Mouse (Mus musculus) heart, embryonic 13.5 days (tissue): Measurements from ENCODE around the gene Pdap1. TPM values are rescaled to one million over a fixed set of nuclear protein-coding genes. Genes with fewer than 3 reads are reported as not detected.

Source experiments
- ATAC-seq: fragments of 200-750 bp; cut with Nextera tagmentation; 2 replicates; pipeline ENCODE4 v1.8.0; 2017; ENCODE audit warnings: moderate TSS enrichment; ENCODE audit not compliant: insufficient number of reproducible peaks, low FRiP score, low TSS enrichment; ENCODE audit errors: extremely low read depth
- H3K27ac ChIP-seq: fragments of 300-500 bp; sonication (generic); replicated peaks from 2 replicates; pipeline ENCODE4 v1.5.1; 2015; ENCODE audit warnings: moderate library complexity, mild to moderate bottlenecking, inconsistent platforms
- H3K27me3 ChIP-seq: fragments of 300-500 bp; sonication (generic); replicated peaks from 2 replicates; pipeline ENCODE4 v1.6.1; 2015; ENCODE audit warnings: mild to moderate bottlenecking, inconsistent platforms
- H3K36me3 ChIP-seq: fragments of 300-500 bp; sonication (generic); 2 replicates; pipeline ENCODE4 v1.6.1; 2015; ENCODE audit warnings: mild to moderate bottlenecking, inconsistent platforms
- H3K4me1 ChIP-seq: fragments of 300-500 bp; sonication (generic); 2 replicates; pipeline ENCODE4 v1.6.1; 2015; ENCODE audit warnings: inconsistent platforms
- H3K4me2 ChIP-seq: fragments of 300-500 bp; sonication (generic); 2 replicates; pipeline ENCODE4 v1.6.1; 2015; ENCODE audit warnings: inconsistent platforms, mild to moderate bottlenecking, moderate library complexity
- H3K4me3 ChIP-seq: fragments of 300-500 bp; sonication (generic); 2 replicates; pipeline ENCODE4 v1.5.1; 2015; ENCODE audit warnings: moderate library complexity, mild to moderate bottlenecking, inconsistent platforms
- H3K9ac ChIP-seq: fragments of 300-500 bp; sonication (generic); 2 replicates; pipeline ENCODE4 v1.6.1; 2015; ENCODE audit warnings: inconsistent platforms, mild to moderate bottlenecking, moderate library complexity
- H3K9me3 ChIP-seq: fragments of 300-500 bp; sonication (generic); 2 replicates; pipeline ENCODE4 v1.6.1; 2016; ENCODE audit warnings: inconsistent platforms
- WGBS: fragments of 180-500 bp; shearing (Covaris S2); methylation state at CpG from one replicate; pipeline ENCODE4 v1.1.7; 2015; ENCODE audit warnings: mixed read lengths; 5-methylcytosine and 5-hydroxymethylcytosine counted together
- polyA plus RNA-seq: library from polyadenylated mRNA; unstranded; fragments of >200 nt; fragmentation: Nextera tagmentation; extraction: Ambion mirVana; gene quantifications from 2 replicates; pipeline ENCODE4 v1.2.1, GENCODE M21; 2015

Pdap1 gene
- polyA plus RNA-seq, 1 experiment from 2014 or later = 62.6 TPM

DNA sequence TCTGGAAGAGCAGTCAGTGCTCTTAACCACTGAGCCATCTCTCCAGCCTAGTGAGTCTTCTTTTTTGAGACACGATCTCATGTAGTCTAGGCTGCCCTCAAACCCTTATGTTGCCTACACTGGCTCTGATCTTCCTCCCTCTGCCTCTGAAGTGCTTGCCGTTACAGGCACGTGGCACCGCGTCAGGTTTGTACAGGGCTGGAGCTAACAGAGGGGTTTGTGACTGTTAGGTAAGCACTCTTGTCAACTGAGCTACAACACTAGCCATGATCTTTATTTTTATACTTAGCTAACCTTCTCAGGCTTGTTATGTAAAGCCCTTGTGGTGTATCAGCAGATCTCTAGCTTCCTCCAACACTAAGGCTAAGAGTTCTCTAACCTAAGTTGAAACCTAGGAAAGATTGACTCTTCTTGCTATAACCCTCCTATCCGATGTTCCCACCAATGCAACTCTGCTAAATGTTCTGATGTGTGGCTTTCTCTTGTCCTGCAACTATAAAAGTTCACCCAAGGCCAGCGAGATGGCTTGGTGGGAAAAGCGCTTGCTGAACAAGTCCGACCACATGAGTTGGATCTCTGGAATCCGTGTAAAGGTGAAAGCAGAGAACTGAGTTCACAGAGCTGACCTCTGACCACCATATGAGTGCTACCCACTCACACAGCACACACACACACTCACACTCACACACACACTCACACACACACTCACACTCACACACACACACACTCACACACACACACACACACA lies 58.0 kb downstream of the Pdap1 start:
- H3K4me2 ChIP-seq = no peak overlapping the region
- H3K9ac ChIP-seq = no peak overlapping the region
- H3K9me3 ChIP-seq = no peaks in the 10 kb centered on the region
- H3K36me3 ChIP-seq = peaks cover 8% of the 10 kb centered on the region; the same call in 1 of the 2 replicates
- peaks cover 10% of the 10 kb centered on the region for H3K4me1 ChIP-seq
- ATAC-seq = no peak
- no peak overlapping the region for H3K4me3 ChIP-seq
- 83% methylated on average over 10 of the region's 10 CpGs for WGBS
- H3K27ac ChIP-seq = no peak overlapping the region
- no peaks in the 10 kb centered on the region for H3K27me3 ChIP-seq

Other genes with a start within 250 kb of the Pdap1 start
- 12.1 and 12.4 TPM in 2 replicates for gene Smurf1, start 174.4 kb downstream of the Pdap1 start, polyA plus RNA-seq
- gene Gm4871, start 107.5 kb downstream of the Pdap1 start, polyA plus RNA-seq = not detected in 2 replicates
- gene 1700018F24Rik, start 97.2 kb downstream of the Pdap1 start, polyA plus RNA-seq = not detected in 2 replicates
- 92.3 and 99.2 TPM in 2 replicates for gene Arpc1a, start 56.4 kb downstream of the Pdap1 start, polyA plus RNA-seq
- not detected in 2 replicates for gene Kpna7, start 56.2 kb downstream of the Pdap1 start, polyA plus RNA-seq
- 221 and 234 TPM in 2 replicates for gene Arpc1b, start 26.0 kb downstream of the Pdap1 start, polyA plus RNA-seq
- gene Bud31, start 124 bp upstream of the Pdap1 start, polyA plus RNA-seq = 135 and 150 TPM in 2 replicates
- gene Ptcd1, start 26.9 kb upstream of the Pdap1 start, polyA plus RNA-seq = 11.6 and 11.8 TPM in 2 replicates
- 27.4 and 28.8 TPM in 2 replicates for gene Cpsf4, start 27.0 kb upstream of the Pdap1 start, polyA plus RNA-seq
- 1,195 and 1,380 TPM in 2 replicates for gene Atp5j2, start 51.8 kb upstream of the Pdap1 start, polyA plus RNA-seq
- gene Zkscan14, start 61.6 kb upstream of the Pdap1 start, polyA plus RNA-seq = 6.8 and 6.9 TPM in 2 replicates
- 9.5 and 10.9 TPM in 2 replicates for gene Zkscan5, start 64.3 kb upstream of the Pdap1 start, polyA plus RNA-seq
- gene Zfp655, start 91.5 kb upstream of the Pdap1 start, polyA plus RNA-seq = 26.0 and 30.0 TPM in 2 replicates
- 0.32 and 0.48 TPM in 2 replicates for gene Zscan25, start 140.3 kb upstream of the Pdap1 start, polyA plus RNA-seq
- not detected in 2 replicates for gene Cyp3a57, start 205.0 kb upstream of the Pdap1 start, polyA plus RNA-seq